Mouse (Mus musculus) heart, adult 2 months (tissue): Measurements from ENCODE around the gene 1190005I06Rik. TPM values are rescaled to one million over a fixed set of nuclear protein-coding genes. Genes with fewer than 3 reads are reported as not detected.
A peak's percentile ranks its signal among the peaks of the same experiment; 100 is the strongest.

ENCODE experiments used
- DNase-seq, 2 experiments: peaks; one replicate each; pipeline ENCODE4 v3.0.0; 2021
- H3K27ac ChIP-seq: fragments of 200-600 bp; 2 replicates; pipeline ENCODE4 v1.8.1; 2022
- H3K27me3 ChIP-seq: fragments of 200-500 bp; 2 replicates; pipeline ENCODE4 v1.6.1; 2012; ENCODE audit warnings: mild to moderate bottlenecking, low read length, inconsistent platforms, mixed read lengths; ENCODE audit not compliant: control insufficient read depth, insufficient read depth
- H3K36me3 ChIP-seq: fragments of 200-500 bp; 2 replicates; pipeline ENCODE4 v1.6.1; 2012; ENCODE audit warnings: low read length, inconsistent platforms; ENCODE audit not compliant: control insufficient read depth, insufficient read depth
- H3K4me1 ChIP-seq: fragments of 200-500 bp; 2 replicates; pipeline ENCODE4 v1.6.1; 2011; ENCODE audit warnings: low read length; ENCODE audit not compliant: control insufficient read depth, insufficient read depth
- H3K4me3 ChIP-seq: fragments of 200-600 bp; 2 replicates; pipeline ENCODE4 v1.8.1; 2022
- H3K79me2 ChIP-seq: fragments of 200-500 bp; replicated peaks from 2 replicates; pipeline ENCODE4 v1.6.1; 2012; ENCODE audit warnings: mild to moderate bottlenecking, inconsistent platforms, low read length, moderate library complexity, mixed read lengths; ENCODE audit not compliant: control insufficient read depth, insufficient read depth
- H3K9ac ChIP-seq: fragments of 200-500 bp; 2 replicates; pipeline ENCODE4 v1.6.1; 2012; ENCODE audit warnings: low read depth, mild to moderate bottlenecking, control low read depth, inconsistent platforms, low read length, mixed read lengths
- CTCF ChIP-seq: fragments of 200-600 bp; IDR thresholded peaks from 2 replicates; pipeline ENCODE4 v1.8.1; 2022; ENCODE audit warnings: antibody characterized with exemption, mild to moderate bottlenecking, moderate library complexity
- EP300 ChIP-seq: fragments of 200-500 bp; IDR thresholded peaks from 2 replicates; pipeline ENCODE4 v1.6.1; 2011; ENCODE audit warnings: low read depth, low read length, control low read depth; ENCODE audit not compliant: insufficient read depth
- POLR2A ChIP-seq: fragments of 200-500 bp; IDR thresholded peaks from 2 replicates; pipeline ENCODE4 v1.6.1; 2011; ENCODE audit warnings: mild to moderate bottlenecking, low read depth, low read length, control low read depth; ENCODE audit not compliant: insufficient read depth
- WGBS: fragments of 180-500 bp; shearing (Covaris S2); methylation state at CpG from one replicate; pipeline ENCODE4 v1.1.7; 2018; 5-methylcytosine and 5-hydroxymethylcytosine counted together
- intact Hi-C: fragments of 180-260 bp; cut with DNase I; formaldehyde crosslinking; loops from one replicate; pipeline ENCODE4 v1.15.1; 2025
- polyA plus RNA-seq: library from polyadenylated mRNA; depleted of rRNA; stranded (reverse); fragments of >200 nt; gene quantifications from 2 replicates; pipeline ENCODE4 v1.2.3, GENCODE M21; 2012
- total RNA-seq, 2 experiments: library from RNA; stranded (reverse); gene quantifications; 2 replicates each; pipeline ENCODE4 v1.2.3; 2021

The 1190005I06Rik gene
- total and polyA plus RNA-seq, 3 experiments = 3.9 to 6.0 (median 5.3) TPM

GRCm38 (mm10) chr8:120614491-120614890 lies 32.9 kb downstream of the 1190005I06Rik start:
- no peaks in the 10 kb centered on the region for H3K27me3 ChIP-seq
- intact Hi-C loops = no loop called here
- no peak overlapping the region for H3K27ac ChIP-seq
- DNase-seq = no peak
- no peak overlapping the region for H3K4me3 ChIP-seq
- no peak overlapping the region for H3K9ac ChIP-seq
- WGBS = 87% methylated on average over 3 of the region's 3 CpGs
- no peaks in the 10 kb centered on the region for H3K4me1 ChIP-seq
- H3K79me2 ChIP-seq = no peaks in the 10 kb centered on the region
- H3K36me3 ChIP-seq = no peaks in the 10 kb centered on the region
- TF ChIP-seq POLR2A = no peak
- TF ChIP-seq EP300 = no peak
- peak; percentile 6; the same call in 1 of the 2 replicates for TF ChIP-seq CTCF

- H3K27ac ChIP-seq = no peak overlapping the region
- no peaks in the 10 kb centered on the region for H3K79me2 ChIP-seq
- no peak overlapping the region for H3K4me3 ChIP-seq
- 90% methylated on average over 6 of the region's 6 CpGs for WGBS
- H3K9ac ChIP-seq = no peak overlapping the region
- H3K4me1 ChIP-seq = no peaks in the 10 kb centered on the region
- no peak for DNase-seq
- H3K36me3 ChIP-seq = no peaks in the 10 kb centered on the region
- no peaks in the 10 kb centered on the region for H3K27me3 ChIP-seq
- no peak for TF ChIP-seq EP300
- TF ChIP-seq CTCF = no peak
- TF ChIP-seq POLR2A = no peak
- intact Hi-C loops = no loop called here
Observed at GRCm38 (mm10) chr8:120610824-120611223, 36.6 kb downstream of the 1190005I06Rik start.

GRCm38 (mm10) chr8:120607885-120608284 lies 39.5 kb downstream of the 1190005I06Rik start:
- Histone ChIP-seq H3K27ac (no peak overlapping the region), H3K27me3 (no peaks in the 10 kb centered on the region), H3K4me1 (no peaks in the 10 kb centered on the region), H3K36me3 (no peaks in the 10 kb centered on the region), H3K79me2 (no peaks in the 10 kb centered on the region), H3K4me3 (no peak overlapping the region), H3K9ac (no peak overlapping the region)
- 8% methylated on average over 7 of the region's 7 CpGs for WGBS
- intact Hi-C loops = loop anchor here (1.0 kb wide), 1 partner anchor 429 kb away; no protein-coding TSS in a partner anchor
- TF ChIP-seq CTCF = no peak; the same call in 1 of the 2 replicates
- no peak for TF ChIP-seq POLR2A
- TF ChIP-seq EP300 = no peak
- peak; percentile 60 to 85 for DNase-seq

GRCm38 (mm10) chr8:120607460-120607859 lies 40.0 kb downstream of the 1190005I06Rik start:
- TF ChIP-seq POLR2A = no peak
- TF ChIP-seq CTCF = no peak
- no peak for TF ChIP-seq EP300
- Histone ChIP-seq H3K9ac (no peak overlapping the region), H3K36me3 (no peaks in the 10 kb centered on the region), H3K27ac (no peak overlapping the region), H3K27me3 (no peaks in the 10 kb centered on the region), H3K4me3 (no peak overlapping the region), H3K4me1 (no peaks in the 10 kb centered on the region), H3K79me2 (no peaks in the 10 kb centered on the region)
- 79% methylated on average over 9 of the region's 9 CpGs for WGBS
- no peak for DNase-seq
- intact Hi-C loops = no loop called here

GRCm38 (mm10) chr8:120602672-120603071 lies 44.8 kb downstream of the 1190005I06Rik start:
- 72% methylated on average over 6 of the region's 6 CpGs for WGBS
- Histone ChIP-seq H3K79me2 (no peaks in the 10 kb centered on the region), H3K4me3 (no peak overlapping the region), H3K9ac (no peak overlapping the region), H3K4me1 (no peaks in the 10 kb centered on the region), H3K27me3 (no peaks in the 10 kb centered on the region), H3K36me3 (no peaks in the 10 kb centered on the region), H3K27ac (no peak overlapping the region)
- TF ChIP-seq EP300 (no peak), CTCF (no peak), POLR2A (no peak)
- intact Hi-C loops = no loop called here
- no peak for DNase-seq

GRCm38 (mm10) chr8:120599504-120599903 lies 47.9 kb downstream of the 1190005I06Rik start:
- Histone ChIP-seq H3K9ac (no peak overlapping the region), H3K4me1 (no peaks in the 10 kb centered on the region), H3K27ac (no peak overlapping the region), H3K79me2 (no peaks in the 10 kb centered on the region), H3K4me3 (no peak overlapping the region), H3K27me3 (no peaks in the 10 kb centered on the region), H3K36me3 (no peaks in the 10 kb centered on the region)
- TF ChIP-seq CTCF = peak; percentile 86
- 0 out of 2 replicates have a peak, but pooled peaks have one; percentile 20 for TF ChIP-seq EP300
- TF ChIP-seq POLR2A = no peak
- DNase-seq = peak; percentile 82 to 88
- intact Hi-C loops = loop anchor here (5.0 kb wide), 3 partner anchors 297 to 422 kb away; partner anchors contain the start of gene Fam92b
- 41% methylated on average over 7 of the region's 7 CpGs for WGBS
